Mouse (Mus musculus): Measurements from ENCODE around the gene Napepld. TPM values are rescaled to one million over a fixed set of nuclear protein-coding genes. Genes with fewer than 3 reads are reported as not detected.
A peak's percentile ranks its signal among the peaks of the same experiment; 100 is the strongest.

Gene Napepld
- polyA plus RNA-seq, 1 experiment from 2014 or later = 3.9 TPM

GRCm38 (mm10) chr5:21680029-21680428 is 21.2 kb downstream of the Napepld start:
- Histone ChIP-seq H3K27me3 (replicated peaks; ENCODE audit: control insufficient read depth, insufficient read depth, low read length) (no peaks in the 10 kb centered on the region), H3K4me2 (no peak overlapping the region), H3K9me3 (ENCODE audit: control insufficient read depth, low read length) (no peaks in the 10 kb centered on the region; the same call in 1 of the 2 replicates), H3K27ac (ENCODE audit: low read depth, low read length) (no peak overlapping the region), H3K4me3 (ENCODE audit: low read depth, low read length) (no peak overlapping the region), H3K4me1 (replicated peaks; ENCODE audit: control insufficient read depth, insufficient read depth, low read length) (0 out of 2 replicates have a peak, but pooled peaks cover 3% of the 10 kb centered on the region), H3K36me3 (ENCODE audit: control insufficient read depth, insufficient read depth, low read length) (no peaks in the 10 kb centered on the region), H3K9ac (ENCODE audit: low read depth, low read length) (no peak overlapping the region)
- ATAC-seq (replicated peaks; ENCODE audit: low FRiP score) (no peak), DNase-seq (ENCODE audit: low spot score) (no peak)
- 80% methylated on average over 4 of the region's 4 CpGs for WGBS

DNA sequence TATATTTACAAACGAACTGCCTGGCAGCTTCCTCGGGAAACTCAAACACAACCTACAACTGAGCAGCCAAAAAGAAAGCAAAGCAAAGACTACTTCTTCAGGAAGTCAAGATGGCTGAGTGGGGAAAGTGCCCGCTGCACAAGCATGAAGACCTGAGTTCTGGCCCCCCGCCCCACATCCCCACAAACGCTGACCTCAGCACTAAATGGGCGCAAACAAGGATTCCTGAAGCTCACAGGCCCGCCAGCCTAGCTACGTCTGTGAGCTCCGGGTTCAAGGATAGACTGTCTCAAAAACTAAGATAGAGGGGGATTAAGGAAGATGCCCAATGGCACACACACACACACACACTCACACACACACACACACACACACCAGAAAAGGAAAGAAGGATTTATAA is 22.8 kb downstream of the Napepld start:
- Histone ChIP-seq H3K9me3 (ENCODE audit: control insufficient read depth, low read length) (no peaks in the 10 kb centered on the region; the same call in 1 of the 2 replicates), H3K36me3 (ENCODE audit: control insufficient read depth, insufficient read depth, low read length) (peaks cover 2% of the 10 kb centered on the region; the same call in 1 of the 2 replicates), H3K4me3 (ENCODE audit: low read depth, low read length) (no peak overlapping the region), H3K4me1 (replicated peaks; ENCODE audit: control insufficient read depth, insufficient read depth, low read length) (peaks cover 8% of the 10 kb centered on the region; the same call in 1 of the 2 replicates), H3K4me2 (no peak overlapping the region), H3K27me3 (replicated peaks; ENCODE audit: control insufficient read depth, insufficient read depth, low read length) (no peaks in the 10 kb centered on the region), H3K9ac (ENCODE audit: low read depth, low read length) (no peak overlapping the region), H3K27ac (ENCODE audit: low read depth, low read length) (no peak overlapping the region)
- ATAC-seq (replicated peaks; ENCODE audit: low FRiP score) (no peak), DNase-seq (ENCODE audit: low spot score) (no peak)
- WGBS = 86% methylated on average over 9 of the region's 9 CpGs

GRCm38 (mm10) chr5:21677939-21678338 is 23.3 kb downstream of the Napepld start:
- Histone ChIP-seq H3K4me1 (replicated peaks; ENCODE audit: control insufficient read depth, insufficient read depth, low read length) (peaks cover 10% of the 10 kb centered on the region; the same call in 1 of the 2 replicates), H3K9ac (ENCODE audit: low read depth, low read length) (no peak overlapping the region), H3K4me2 (no peak overlapping the region), H3K4me3 (ENCODE audit: low read depth, low read length) (no peak overlapping the region), H3K27me3 (replicated peaks; ENCODE audit: control insufficient read depth, insufficient read depth, low read length) (no peaks in the 10 kb centered on the region), H3K27ac (ENCODE audit: low read depth, low read length) (no peak overlapping the region), H3K36me3 (ENCODE audit: control insufficient read depth, insufficient read depth, low read length) (peaks cover 2% of the 10 kb centered on the region; the same call in 1 of the 2 replicates), H3K9me3 (ENCODE audit: control insufficient read depth, low read length) (no peaks in the 10 kb centered on the region; the same call in 1 of the 2 replicates)
- 95% methylated on average over 6 of the region's 6 CpGs for WGBS
- DNase-seq (ENCODE audit: low spot score) = no peak
- ATAC-seq (replicated peaks; ENCODE audit: low FRiP score) = no peak

GRCm38 (mm10) chr5:21675494-21675893 is 25.7 kb downstream of the Napepld start:
- H3K27ac ChIP-seq (ENCODE audit: low read depth, low read length) = no peak overlapping the region
- whole genome bisulfite sequencing = 89% methylated on average over 23 of the region's 23 CpGs
- H3K36me3 ChIP-seq (ENCODE audit: control insufficient read depth, insufficient read depth, low read length) = peaks cover 2% of the 10 kb centered on the region; the same call in 1 of the 2 replicates
- ATAC-seq (replicated peaks; ENCODE audit: low FRiP score) (no peak), DNase-seq (ENCODE audit: low spot score) (no peak)
- no peaks in the 10 kb centered on the region; the same call in 1 of the 2 replicates for H3K9me3 ChIP-seq (ENCODE audit: control insufficient read depth, low read length)
- no peaks in the 10 kb centered on the region for H3K27me3 ChIP-seq (replicated peaks; ENCODE audit: control insufficient read depth, insufficient read depth, low read length)
- peaks cover 7% of the 10 kb centered on the region; the same call in 1 of the 2 replicates for H3K4me1 ChIP-seq (replicated peaks; ENCODE audit: control insufficient read depth, insufficient read depth, low read length)
- H3K4me3 ChIP-seq (ENCODE audit: low read depth, low read length) = no peak overlapping the region
- no peak overlapping the region for H3K9ac ChIP-seq (ENCODE audit: low read depth, low read length)
- no peak overlapping the region for H3K4me2 ChIP-seq

- Histone ChIP-seq H3K27ac (ENCODE audit: low read depth, low read length) (no peak overlapping the region), H3K9ac (ENCODE audit: low read depth, low read length) (no peak overlapping the region), H3K9me3 (ENCODE audit: control insufficient read depth, low read length) (no peaks in the 10 kb centered on the region; the same call in 1 of the 2 replicates), H3K27me3 (replicated peaks; ENCODE audit: control insufficient read depth, insufficient read depth, low read length) (no peaks in the 10 kb centered on the region), H3K4me3 (ENCODE audit: low read depth, low read length) (no peak overlapping the region), H3K4me1 (replicated peaks; ENCODE audit: control insufficient read depth, insufficient read depth, low read length) (peaks cover 7% of the 10 kb centered on the region; the same call in 1 of the 2 replicates), H3K4me2 (no peak overlapping the region), H3K36me3 (ENCODE audit: control insufficient read depth, insufficient read depth, low read length) (peaks cover 2% of the 10 kb centered on the region; the same call in 1 of the 2 replicates)
- DNase-seq (ENCODE audit: low spot score) = no peak
- 79% methylated on average over 12 of the region's 12 CpGs for WGBS
- no peak for ATAC-seq (replicated peaks; ENCODE audit: low FRiP score)
Measured at GRCm38 (mm10) chr5:21675019-21675418, 26.2 kb downstream of the Napepld start.

- Histone ChIP-seq H3K9ac (ENCODE audit: low read depth, low read length) (no peak overlapping the region), H3K36me3 (ENCODE audit: control insufficient read depth, insufficient read depth, low read length) (peaks cover 2% of the 10 kb centered on the region; the same call in 1 of the 2 replicates), H3K9me3 (ENCODE audit: control insufficient read depth, low read length) (no peaks in the 10 kb centered on the region; the same call in 1 of the 2 replicates), H3K4me2 (peak overlapping the region; percentile 52), H3K27me3 (replicated peaks; ENCODE audit: control insufficient read depth, insufficient read depth, low read length) (no peaks in the 10 kb centered on the region), H3K27ac (ENCODE audit: low read depth, low read length) (peak overlapping the region; percentile 68; the same call in 1 of the 2 replicates), H3K4me1 (replicated peaks; ENCODE audit: control insufficient read depth, insufficient read depth, low read length) (peaks cover 7% of the 10 kb centered on the region; the same call in 1 of the 2 replicates), H3K4me3 (ENCODE audit: low read depth, low read length) (no peak overlapping the region)
- WGBS = 80% methylated on average over 9 of the region's 9 CpGs
- no peak for DNase-seq (ENCODE audit: low spot score)
- ATAC-seq (replicated peaks; ENCODE audit: low FRiP score) = no peak
Measured at GRCm38 (mm10) chr5:21673742-21674141, 27.5 kb downstream of the Napepld start.

- 44% methylated on average over 23 of the region's 23 CpGs for WGBS
- Histone ChIP-seq H3K4me3 (ENCODE audit: low read depth, low read length) (peak overlapping the region; percentile 33), H3K27ac (ENCODE audit: low read depth, low read length) (peak overlapping the region; percentile 79), H3K27me3 (replicated peaks; ENCODE audit: control insufficient read depth, insufficient read depth, low read length) (no peaks in the 10 kb centered on the region), H3K4me1 (replicated peaks; ENCODE audit: control insufficient read depth, insufficient read depth, low read length) (peaks cover 7% of the 10 kb centered on the region; the same call in 1 of the 2 replicates), H3K4me2 (peak overlapping the region; percentile 52), H3K9ac (ENCODE audit: low read depth, low read length) (peak overlapping the region; percentile 54), H3K36me3 (ENCODE audit: control insufficient read depth, insufficient read depth, low read length) (peaks cover 2% of the 10 kb centered on the region; the same call in 1 of the 2 replicates), H3K9me3 (ENCODE audit: control insufficient read depth, low read length) (no peaks in the 10 kb centered on the region; the same call in 1 of the 2 replicates)
- peak; percentile 94 for ATAC-seq (replicated peaks; ENCODE audit: low FRiP score)
- DNase-seq (ENCODE audit: low spot score) = no peak
Measured at GRCm38 (mm10) chr5:21672812-21673635, 28.2 kb downstream of the Napepld start.

- peaks cover 10% of the 10 kb centered on the region; the same call in 1 of the 2 replicates for H3K4me1 ChIP-seq (replicated peaks; ENCODE audit: control insufficient read depth, insufficient read depth, low read length)
- no peaks in the 10 kb centered on the region for H3K27me3 ChIP-seq (replicated peaks; ENCODE audit: control insufficient read depth, insufficient read depth, low read length)
- H3K4me3 ChIP-seq (ENCODE audit: low read depth, low read length) = no peak overlapping the region
- no peaks in the 10 kb centered on the region for H3K36me3 ChIP-seq (ENCODE audit: control insufficient read depth, insufficient read depth, low read length)
- H3K9ac ChIP-seq (ENCODE audit: low read depth, low read length) = no peak overlapping the region
- H3K9me3 ChIP-seq (ENCODE audit: control insufficient read depth, low read length) = no peaks in the 10 kb centered on the region
- ATAC-seq (replicated peaks; ENCODE audit: low FRiP score) (no peak), DNase-seq (ENCODE audit: low spot score) (no peak)
- H3K27ac ChIP-seq (ENCODE audit: low read depth, low read length) = no peak overlapping the region
- 93% methylated on average over 2 of the region's 2 CpGs for WGBS
- H3K4me2 ChIP-seq = no peak overlapping the region
Measured at GRCm38 (mm10) chr5:21669307-21669706, 31.9 kb downstream of the Napepld start.

Measured in liver, embryonic 11.5 days (tissue).